Mouse (Mus musculus): ENCODE results near the gene Plagl2. TPM values are rescaled to one million over a fixed set of nuclear protein-coding genes. Genes with fewer than 3 reads are reported as not detected.

The Plagl2 gene
- total and polyA plus RNA-seq, 2 experiments: 0.74 to 1.7 TPM

- DNase-seq (ENCODE audit: extremely low read depth, low read depth, low spot score): no peak
- Histone ChIP-seq H3K4me1 (ENCODE audit: control insufficient read depth, insufficient read depth, low read length) (no peaks in the 10 kb centered on the region), H3K9ac (ENCODE audit: low read depth, low read length) (no peak overlapping the region), H3K79me2 (ENCODE audit: control insufficient read depth, insufficient read depth, low read length) (no peaks in the 10 kb centered on the region), H3K4me3 (ENCODE audit: insufficient read depth, low read depth, low read length) (no peak overlapping the region), H3K27me3 (ENCODE audit: control insufficient read depth, insufficient read depth, low read length) (no peaks in the 10 kb centered on the region), H3K36me3 (ENCODE audit: control insufficient read depth, insufficient read depth, low read length) (peaks cover 2% of the 10 kb centered on the region; the same call in 1 of the 2 replicates), H3K27ac (replicated peaks; ENCODE audit: insufficient read depth, low read depth, low read length) (no peak overlapping the region)
- 93% methylated on average over 7 of the region's 7 CpGs for WGBS
- TF ChIP-seq CTCF (IDR thresholded peaks at IDR 0.05; ENCODE audit: low read depth, low read length) (no peak), POLR2A (IDR thresholded peaks at IDR 0.05; ENCODE audit: extremely low read depth, insufficient read depth, low read length) (no peak)
Observed at GRCm38 (mm10) chr2:153263053-153263452, 21.8 kb upstream of the Plagl2 start.

DNA sequence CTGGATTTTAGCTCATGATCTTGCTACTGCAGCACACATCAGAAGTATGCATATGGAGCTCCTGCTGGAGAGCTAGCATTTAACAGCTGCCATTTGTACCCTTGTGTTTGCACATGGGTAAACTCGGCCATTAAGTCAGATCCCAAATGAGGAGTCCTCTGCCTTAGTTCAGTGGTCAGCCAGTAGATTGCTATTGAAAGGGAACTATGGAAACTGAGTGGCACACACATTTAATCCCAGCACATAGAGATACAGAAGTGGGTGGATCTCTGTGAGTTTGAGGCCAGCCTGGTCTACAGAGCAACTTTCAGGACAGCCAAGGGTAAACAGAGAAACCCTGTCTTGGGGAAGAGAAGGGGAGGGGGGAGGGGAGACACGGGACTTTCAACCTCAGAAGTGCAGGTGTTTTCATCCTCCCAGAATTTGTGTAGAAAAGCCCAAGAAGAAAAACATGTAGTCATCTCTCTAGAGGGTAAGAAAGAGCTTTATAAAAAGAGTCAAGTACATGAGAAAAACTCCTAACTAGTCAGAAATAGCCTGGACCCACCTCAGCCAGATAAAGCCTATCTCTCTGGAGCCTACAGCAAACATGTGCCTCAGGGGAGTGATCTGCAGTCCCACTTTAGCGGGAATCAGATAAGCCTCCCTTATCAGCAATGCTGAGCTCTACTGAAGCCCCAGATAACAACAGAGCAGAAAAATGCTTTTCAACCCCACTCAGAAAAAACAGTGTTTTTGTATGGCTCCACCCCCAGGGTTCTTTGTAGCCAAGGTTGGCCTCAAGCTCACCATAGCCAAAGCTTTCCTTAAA is 18.8 kb upstream of the Plagl2 start:
- WGBS: 83% methylated on average over 3 of the region's 3 CpGs
- H3K4me1 ChIP-seq (ENCODE audit: control insufficient read depth, insufficient read depth, low read length): no peaks in the 10 kb centered on the region
- H3K9ac ChIP-seq (ENCODE audit: low read depth, low read length): no peak overlapping the region
- no peaks in the 10 kb centered on the region for H3K79me2 ChIP-seq (ENCODE audit: control insufficient read depth, insufficient read depth, low read length)
- TF ChIP-seq POLR2A (IDR thresholded peaks at IDR 0.05; ENCODE audit: extremely low read depth, insufficient read depth, low read length): no peak
- TF ChIP-seq CTCF (IDR thresholded peaks at IDR 0.05; ENCODE audit: low read depth, low read length): no peak
- H3K27me3 ChIP-seq (ENCODE audit: control insufficient read depth, insufficient read depth, low read length): no peaks in the 10 kb centered on the region
- H3K4me3 ChIP-seq (ENCODE audit: insufficient read depth, low read depth, low read length): no peak overlapping the region
- peaks cover 2% of the 10 kb centered on the region; the same call in 1 of the 2 replicates for H3K36me3 ChIP-seq (ENCODE audit: control insufficient read depth, insufficient read depth, low read length)
- no peak for DNase-seq (ENCODE audit: extremely low read depth, low read depth, low spot score)
- no peak overlapping the region for H3K27ac ChIP-seq (replicated peaks; ENCODE audit: insufficient read depth, low read depth, low read length)

DNA sequence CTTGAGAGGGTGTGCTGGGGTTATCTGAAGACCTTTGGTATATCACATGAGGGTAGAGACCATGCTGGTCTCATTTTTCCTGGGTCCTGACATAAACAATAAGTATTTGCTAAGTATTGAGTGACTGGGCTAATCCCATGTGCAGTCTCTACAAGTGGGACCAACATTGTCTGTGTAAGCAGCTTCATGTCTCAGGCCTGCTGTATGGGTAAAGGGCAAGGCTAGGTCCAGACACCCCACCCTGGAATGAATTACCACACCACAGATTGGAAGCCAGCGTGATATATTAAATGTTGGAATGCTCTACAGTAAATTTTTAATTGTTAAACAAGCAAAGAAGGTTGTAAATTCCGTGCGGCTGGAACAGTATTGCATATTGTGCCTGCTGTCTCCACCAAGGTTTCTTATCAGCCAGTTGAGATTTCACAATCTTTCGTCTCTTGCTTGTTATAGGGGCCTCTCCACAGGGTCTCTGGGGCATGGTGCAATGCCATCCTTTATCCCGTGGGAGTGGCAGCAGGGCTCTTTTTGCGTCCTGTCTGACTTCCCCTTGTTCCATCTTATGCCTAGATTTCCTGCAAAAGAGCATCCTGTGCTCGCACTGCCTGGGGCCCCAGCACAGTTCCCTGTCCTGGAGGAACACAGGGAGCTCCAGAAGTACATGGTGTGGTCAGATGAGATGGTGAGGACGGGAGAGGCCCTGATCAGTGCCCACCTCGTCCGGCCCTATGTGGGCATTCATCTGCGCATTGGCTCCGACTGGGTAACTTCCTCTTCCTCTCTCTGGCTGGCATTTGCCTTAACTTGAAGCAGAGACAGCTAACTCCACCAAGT is 18.0 kb upstream of the Plagl2 start:
- Histone ChIP-seq H3K36me3 (ENCODE audit: control insufficient read depth, insufficient read depth, low read length) (peaks cover 2% of the 10 kb centered on the region; the same call in 1 of the 2 replicates), H3K27ac (replicated peaks; ENCODE audit: insufficient read depth, low read depth, low read length) (no peak overlapping the region), H3K79me2 (ENCODE audit: control insufficient read depth, insufficient read depth, low read length) (no peaks in the 10 kb centered on the region), H3K27me3 (ENCODE audit: control insufficient read depth, insufficient read depth, low read length) (no peaks in the 10 kb centered on the region), H3K4me1 (ENCODE audit: control insufficient read depth, insufficient read depth, low read length) (no peaks in the 10 kb centered on the region), H3K9ac (ENCODE audit: low read depth, low read length) (no peak overlapping the region), H3K4me3 (ENCODE audit: insufficient read depth, low read depth, low read length) (no peak overlapping the region)
- TF ChIP-seq CTCF (IDR thresholded peaks at IDR 0.05; ENCODE audit: low read depth, low read length): no peak
- no peak for TF ChIP-seq POLR2A (IDR thresholded peaks at IDR 0.05; ENCODE audit: extremely low read depth, insufficient read depth, low read length)
- no peak for DNase-seq (ENCODE audit: extremely low read depth, low read depth, low spot score)
- WGBS: 80% methylated on average over 12 of the region's 12 CpGs

DNA sequence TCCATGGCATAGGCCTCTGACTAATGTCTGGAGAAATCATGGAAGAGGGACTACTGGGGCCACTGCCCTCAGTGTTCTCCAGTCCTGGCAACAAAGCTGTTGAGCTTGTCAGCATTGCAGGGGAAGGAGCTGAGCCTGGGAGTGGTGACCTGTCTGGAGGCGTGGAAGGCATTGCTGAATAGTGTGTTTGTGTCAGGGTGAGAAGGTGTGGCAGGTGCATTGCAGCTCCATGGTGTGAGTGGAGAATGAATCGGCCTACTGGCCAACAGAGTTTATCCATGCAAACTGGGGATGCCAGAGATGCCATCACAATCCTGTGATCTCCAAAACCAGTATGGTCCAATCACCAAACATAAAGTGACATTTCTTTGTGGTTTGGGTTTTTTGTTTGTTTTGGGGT is 15.4 kb upstream of the Plagl2 start:
- no peak overlapping the region for H3K9ac ChIP-seq (ENCODE audit: low read depth, low read length)
- whole genome bisulfite sequencing: 93% methylated on average over 2 of the region's 2 CpGs
- no peak overlapping the region for H3K27ac ChIP-seq (replicated peaks; ENCODE audit: insufficient read depth, low read depth, low read length)
- H3K27me3 ChIP-seq (ENCODE audit: control insufficient read depth, insufficient read depth, low read length): no peaks in the 10 kb centered on the region
- H3K4me1 ChIP-seq (ENCODE audit: control insufficient read depth, insufficient read depth, low read length): no peaks in the 10 kb centered on the region
- no peak for DNase-seq (ENCODE audit: extremely low read depth, low read depth, low spot score)
- no peaks in the 10 kb centered on the region for H3K79me2 ChIP-seq (ENCODE audit: control insufficient read depth, insufficient read depth, low read length)
- peaks cover 5% of the 10 kb centered on the region for H3K36me3 ChIP-seq (ENCODE audit: control insufficient read depth, insufficient read depth, low read length)
- H3K4me3 ChIP-seq (ENCODE audit: insufficient read depth, low read depth, low read length): no peak overlapping the region
- TF ChIP-seq POLR2A (IDR thresholded peaks at IDR 0.05; ENCODE audit: extremely low read depth, insufficient read depth, low read length) (no peak), CTCF (IDR thresholded peaks at IDR 0.05; ENCODE audit: low read depth, low read length) (no peak)

DNA sequence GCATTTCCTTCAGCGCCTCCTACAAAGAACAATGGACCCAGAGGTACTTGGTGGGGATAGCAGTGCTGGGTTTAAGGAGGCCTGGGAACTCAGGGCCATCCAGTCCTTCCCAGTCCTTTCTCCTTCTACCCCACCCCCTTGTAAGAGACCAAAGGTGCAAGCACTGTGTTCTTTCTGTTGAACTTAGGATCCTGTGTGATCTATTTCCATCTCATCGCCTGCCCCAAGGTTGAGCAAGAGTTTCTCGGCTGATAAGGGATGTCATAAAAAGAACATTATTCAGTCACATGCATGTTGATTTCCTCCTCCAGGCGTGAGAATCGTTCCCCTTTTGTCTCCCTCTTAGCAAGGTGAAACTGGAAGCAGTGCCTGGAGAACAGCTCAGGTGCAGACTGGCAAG is 8.5 kb upstream of the Plagl2 start:
- TF ChIP-seq CTCF (IDR thresholded peaks at IDR 0.05; ENCODE audit: low read depth, low read length) (no peak), POLR2A (IDR thresholded peaks at IDR 0.05; ENCODE audit: extremely low read depth, insufficient read depth, low read length) (no peak)
- no peaks in the 10 kb centered on the region for H3K79me2 ChIP-seq (ENCODE audit: control insufficient read depth, insufficient read depth, low read length)
- no peak overlapping the region for H3K27ac ChIP-seq (replicated peaks; ENCODE audit: insufficient read depth, low read depth, low read length)
- no peak for DNase-seq (ENCODE audit: extremely low read depth, low read depth, low spot score)
- no peak overlapping the region for H3K4me3 ChIP-seq (ENCODE audit: insufficient read depth, low read depth, low read length)
- H3K36me3 ChIP-seq (ENCODE audit: control insufficient read depth, insufficient read depth, low read length): peaks cover 19% of the 10 kb centered on the region
- 70% methylated on average over 5 of the region's 5 CpGs for WGBS
- no peak overlapping the region for H3K9ac ChIP-seq (ENCODE audit: low read depth, low read length)
- H3K27me3 ChIP-seq (ENCODE audit: control insufficient read depth, insufficient read depth, low read length): no peaks in the 10 kb centered on the region
- H3K4me1 ChIP-seq (ENCODE audit: control insufficient read depth, insufficient read depth, low read length): no peaks in the 10 kb centered on the region

Data from liver, adult 2 months (tissue).